Mouse (Mus musculus) midbrain, embryonic 10.5 days (tissue): ENCODE results near the gene Tsx. TPM values are rescaled to one million over a fixed set of nuclear protein-coding genes. Genes with fewer than 3 reads are reported as not detected.

Experiments used
- DNase-seq: peaks from one replicate; pipeline ENCODE4 v3.0.0-alpha.2; 2017; ENCODE audit warnings: low spot score
- H3K27ac ChIP-seq: fragments of 300-500 bp; sonication (generic); replicated peaks from 2 replicates; pipeline ENCODE4 v1.5.1; 2016; ENCODE audit warnings: mild to moderate bottlenecking
- H3K27me3 ChIP-seq: fragments of 300-500 bp; sonication (generic); 2 replicates; pipeline ENCODE4 v1.6.1; 2016; ENCODE audit warnings: low read depth, mild to moderate bottlenecking; ENCODE audit not compliant: poor library complexity, severe bottlenecking
- H3K36me3 ChIP-seq: fragments of 300-500 bp; sonication (generic); 2 replicates; pipeline ENCODE4 v1.6.1; 2016; ENCODE audit warnings: mild to moderate bottlenecking, moderate library complexity
- H3K4me1 ChIP-seq: fragments of 300-500 bp; sonication (generic); 2 replicates; pipeline ENCODE4 v1.6.1; 2016
- H3K4me3 ChIP-seq: fragments of 300-500 bp; sonication (generic); 2 replicates; pipeline ENCODE4 v1.5.1; 2016; ENCODE audit warnings: mild to moderate bottlenecking, moderate library complexity
- H3K9me3 ChIP-seq: fragments of 300-500 bp; sonication (generic); replicated peaks from 2 replicates; pipeline ENCODE4 v1.6.1; 2016; ENCODE audit warnings: mild to moderate bottlenecking
- WGBS: fragments of 180-500 bp; shearing (Covaris S2); methylation state at CpG from one replicate; pipeline ENCODE4 v1.1.7; 2016; 5-methylcytosine and 5-hydroxymethylcytosine counted together
- polyA plus RNA-seq: library from polyadenylated mRNA; unstranded; fragments of >200 nt; fragmentation: Nextera tagmentation; extraction: Ambion mirVana; gene quantifications from 2 replicates; pipeline ENCODE4 v1.2.1, GENCODE M21; 2016

Gene Tsx
- 0.34 and 0.35 TPM in 2 replicates for polyA plus RNA-seq

- no peaks in the 10 kb centered on the region for H3K36me3 ChIP-seq
- whole genome bisulfite sequencing = 79% methylated on average over 5 of the region's 5 CpGs
- H3K9me3 ChIP-seq = no peaks in the 10 kb centered on the region
- H3K27ac ChIP-seq = no peak within 1 kb of the TSS
- peaks cover 95% of the 10 kb centered on the region for H3K27me3 ChIP-seq
- no peak within 1 kb of the TSS for H3K4me3 ChIP-seq
- no peaks in the 10 kb centered on the region for H3K4me1 ChIP-seq
- DNase-seq = no peak
These were observed at the start of gene Tsx for GRCm38 (mm10) chrX:103414167-103414566. Gene Tsx (plus strand): TSS chrX:103414467.

GRCm38 (mm10) chrX:103366201-103366600 lies 48.1 kb upstream of the Tsx start:
- H3K9me3 ChIP-seq = no peaks in the 10 kb centered on the region
- H3K36me3 ChIP-seq = no peaks in the 10 kb centered on the region
- WGBS = 69% methylated on average over 5 of the region's 5 CpGs
- no peak for DNase-seq
- peaks cover 96% of the 10 kb centered on the region for H3K27me3 ChIP-seq
- H3K27ac ChIP-seq = no peak overlapping the region
- H3K4me1 ChIP-seq = no peaks in the 10 kb centered on the region
- H3K4me3 ChIP-seq = no peak overlapping the region

GRCm38 (mm10) chrX:103368650-103369049 lies 45.6 kb upstream of the Tsx start:
- Histone ChIP-seq H3K9me3 (no peaks in the 10 kb centered on the region), H3K4me3 (no peak overlapping the region), H3K27ac (no peak overlapping the region), H3K36me3 (no peaks in the 10 kb centered on the region), H3K4me1 (no peaks in the 10 kb centered on the region), H3K27me3 (peaks cover 96% of the 10 kb centered on the region)
- no peak for DNase-seq
- WGBS = 66% methylated on average over 3 of the region's 3 CpGs

GRCm38 (mm10) chrX:103371221-103371620 lies 43.0 kb upstream of the Tsx start:
- H3K36me3 ChIP-seq = peaks cover 3% of the 10 kb centered on the region; the same call in 1 of the 2 replicates
- no peaks in the 10 kb centered on the region for H3K4me1 ChIP-seq
- H3K9me3 ChIP-seq = no peaks in the 10 kb centered on the region
- H3K4me3 ChIP-seq = no peak overlapping the region
- 87% methylated on average over 2 of the region's 2 CpGs for WGBS
- no peak overlapping the region for H3K27ac ChIP-seq
- peaks cover 99% of the 10 kb centered on the region for H3K27me3 ChIP-seq
- DNase-seq = no peak

- Histone ChIP-seq H3K4me1 (no peaks in the 10 kb centered on the region), H3K4me3 (no peak overlapping the region), H3K9me3 (no peaks in the 10 kb centered on the region), H3K27me3 (peaks cover 99% of the 10 kb centered on the region), H3K27ac (no peak overlapping the region), H3K36me3 (peaks cover 3% of the 10 kb centered on the region; the same call in 1 of the 2 replicates)
- 55% methylated on average over 2 of the region's 2 CpGs for WGBS
- DNase-seq = no peak
These were observed 42.6 kb upstream of the Tsx start for GRCm38 (mm10) chrX:103371627-103372026.

- Histone ChIP-seq H3K4me3 (no peak overlapping the region), H3K27ac (no peak overlapping the region), H3K9me3 (no peaks in the 10 kb centered on the region), H3K4me1 (no peaks in the 10 kb centered on the region), H3K36me3 (peaks cover 10% of the 10 kb centered on the region; the same call in 1 of the 2 replicates), H3K27me3 (peaks cover 99% of the 10 kb centered on the region)
- WGBS = 64% methylated on average over 5 of the region's 5 CpGs
- no peak for DNase-seq
These were observed 40.0 kb upstream of the Tsx start for GRCm38 (mm10) chrX:103374250-103374649.

GRCm38 (mm10) chrX:103384528-103384927 lies 29.7 kb upstream of the Tsx start:
- H3K4me1 ChIP-seq = no peaks in the 10 kb centered on the region
- H3K27me3 ChIP-seq = peaks cover 98% of the 10 kb centered on the region
- no peak overlapping the region for H3K27ac ChIP-seq
- WGBS = 85% methylated on average over 3 of the region's 3 CpGs
- H3K36me3 ChIP-seq = no peaks in the 10 kb centered on the region
- no peak overlapping the region for H3K4me3 ChIP-seq
- DNase-seq = no peak
- H3K9me3 ChIP-seq = no peaks in the 10 kb centered on the region

- Histone ChIP-seq H3K9me3 (no peaks in the 10 kb centered on the region), H3K4me1 (no peaks in the 10 kb centered on the region), H3K27me3 (peaks cover 98% of the 10 kb centered on the region), H3K27ac (no peak overlapping the region), H3K36me3 (no peaks in the 10 kb centered on the region), H3K4me3 (no peak overlapping the region)
- 93% methylated on average over 3 of the region's 3 CpGs for WGBS
- DNase-seq = no peak
These were observed 26.1 kb upstream of the Tsx start for GRCm38 (mm10) chrX:103388131-103388530.

GRCm38 (mm10) chrX:103393841-103394240 lies 20.4 kb upstream of the Tsx start:
- H3K36me3 ChIP-seq = no peaks in the 10 kb centered on the region; the same call in 1 of the 2 replicates
- DNase-seq = no peak

GRCm38 (mm10) chrX:103405021-103405420 lies 9.2 kb upstream of the Tsx start:
- Histone ChIP-seq H3K4me3 (0 out of 2 replicates have a peak overlapping the region, but pooled peaks have one; percentile 9), H3K4me1 (no peaks in the 10 kb centered on the region), H3K9me3 (no peaks in the 10 kb centered on the region), H3K27ac (no peak overlapping the region), H3K27me3 (peaks cover 96% of the 10 kb centered on the region), H3K36me3 (no peaks in the 10 kb centered on the region)
- DNase-seq = peak; percentile 11
- 53% methylated on average over 10 of the region's 13 CpGs for WGBS

More at GRCm38 (mm10) chrX:103393841-103394240, 20.4 kb upstream of the Tsx start:
- Histone ChIP-seq H3K9me3 (no peaks in the 10 kb centered on the region), H3K4me1 (no peaks in the 10 kb centered on the region), H3K4me3 (no peak overlapping the region), H3K27ac (no peak overlapping the region), H3K27me3 (peaks cover 100% of the 10 kb centered on the region)
- 74% methylated on average over 1 of the region's 1 CpGs for WGBS

GRCm38 (mm10) chrX:103421710-103422109 lies 7.4 kb downstream of the Tsx start, which contains the start of gene Gm26992:
Gene Gm26992 (plus strand): TSS chrX:103422010.
- Histone ChIP-seq H3K9me3 (no peaks in the 10 kb centered on the region), H3K27me3 (peaks cover 91% of the 10 kb centered on the region), H3K27ac (no peak within 1 kb of the TSS), H3K4me3 (no peak within 1 kb of the TSS), H3K4me1 (no peaks in the 10 kb centered on the region), H3K36me3 (no peaks in the 10 kb centered on the region)
- WGBS = 90% methylated on average over 2 of the region's 2 CpGs
- DNase-seq = no peak

- Histone ChIP-seq H3K9me3 (no peaks in the 10 kb centered on the region), H3K36me3 (no peaks in the 10 kb centered on the region), H3K4me1 (no peaks in the 10 kb centered on the region), H3K27ac (no peak overlapping the region), H3K27me3 (peaks cover 91% of the 10 kb centered on the region), H3K4me3 (no peak overlapping the region)
- DNase-seq = no peak
- 75% methylated on average over 7 of the region's 7 CpGs for WGBS
These were observed 13.4 kb downstream of the Tsx start for GRCm38 (mm10) chrX:103427677-103428076.

- no peaks in the 10 kb centered on the region for H3K4me1 ChIP-seq
- WGBS = 78% methylated on average over 7 of the region's 7 CpGs
- H3K36me3 ChIP-seq = no peaks in the 10 kb centered on the region
- H3K9me3 ChIP-seq = no peaks in the 10 kb centered on the region
- H3K27me3 ChIP-seq = peaks cover 95% of the 10 kb centered on the region
- H3K27ac ChIP-seq = no peak overlapping the region
- no peak overlapping the region for H3K4me3 ChIP-seq
- DNase-seq = no peak
These were observed 18.0 kb downstream of the Tsx start for GRCm38 (mm10) chrX:103432293-103432692.

GRCm38 (mm10) chrX:103438023-103438422 lies 23.8 kb downstream of the Tsx start:
- Histone ChIP-seq H3K27me3 (peaks cover 95% of the 10 kb centered on the region), H3K4me1 (peaks cover 10% of the 10 kb centered on the region), H3K4me3 (no peak overlapping the region), H3K27ac (no peak overlapping the region), H3K36me3 (no peaks in the 10 kb centered on the region), H3K9me3 (no peaks in the 10 kb centered on the region)
- 11% methylated on average over 9 of the region's 9 CpGs for WGBS
- no peak for DNase-seq
